Mouse (Mus musculus): ENCODE measurements around the gene Mbd5.

- TF ChIP-seq CTCF (IDR thresholded peaks at IDR 0.05; ENCODE audit: control insufficient read depth, insufficient read depth, low read length) (no peak), POLR2A (IDR thresholded peaks at IDR 0.05; ENCODE audit: borderline replicate concordance, control insufficient read depth, low read depth, low read length) (no peak)
Measured at GRCm38 (mm10) chr2:49345786-49346185, 396.5 kb downstream of the Mbd5 start.

Measured in bone marrow, adult 2 months (tissue).